ENCODE assay signal across 8 mouse cellular contexts in the genomic region with DNA sequence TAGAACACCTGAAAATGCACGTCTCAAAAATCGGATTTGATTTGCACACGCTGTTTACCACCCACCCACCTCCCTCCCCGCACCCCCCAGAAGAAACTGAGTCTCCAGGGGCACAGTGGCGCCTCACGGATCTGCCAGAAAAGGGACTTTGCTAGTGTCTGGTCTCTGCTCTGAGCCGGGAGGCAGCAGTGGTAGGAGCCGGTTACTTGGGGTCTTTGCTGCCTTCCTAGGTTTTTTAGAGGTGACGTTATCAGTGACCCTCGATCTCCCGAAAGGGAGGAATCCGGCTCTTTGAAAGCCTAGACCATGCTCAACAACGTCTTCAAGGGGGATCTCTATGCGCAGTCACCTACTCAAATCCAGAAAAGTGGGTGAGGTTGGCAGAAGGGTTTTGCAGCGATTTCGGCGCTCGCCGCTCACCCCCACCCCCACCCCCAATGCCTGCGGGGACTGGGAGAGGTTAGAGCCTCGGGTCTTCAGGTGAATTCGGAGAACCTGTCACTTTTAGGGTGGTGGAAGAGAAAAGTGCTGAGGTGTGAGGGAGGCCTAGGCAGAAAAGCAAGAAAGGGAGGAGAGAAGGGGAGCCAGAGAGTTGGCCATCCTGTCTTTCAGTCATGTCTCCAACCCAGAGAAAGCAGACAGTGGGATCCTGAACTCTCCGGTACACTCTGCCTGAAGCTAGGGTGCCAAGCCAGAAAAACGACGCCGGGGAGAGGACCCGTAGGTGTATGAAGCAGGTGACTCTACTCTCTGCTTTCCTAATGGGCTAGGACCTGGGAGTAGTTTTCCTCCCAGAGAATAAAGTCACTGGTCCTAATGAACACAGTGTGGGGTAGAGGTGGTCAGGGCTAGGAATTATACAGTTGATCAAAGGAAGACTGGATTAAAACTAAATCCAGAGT.
A peak's percentile ranks its signal among the peaks of the same experiment; 100 is the strongest.
DNase-seq lines count a peak whose midpoint lies in the region; ATAC-seq and TF ChIP-seq lines count a peak whose summit lies in the region.

No protein-coding gene starts in this region.

- peak overlapping the region; percentile 47 for H3K4me3 ChIP-seq in kidney, embryonic 14.5 days (ENCODE audit: low read length)
- H3K4me3 ChIP-seq in forebrain, postnatal 0 days (ENCODE audit: low read depth, low read length) = no peak overlapping the region
- no peak overlapping the region; the same call in 1 of the 2 replicates for H3K4me3 ChIP-seq in liver, postnatal 0 days (ENCODE audit: low read depth, low read length)

- ATAC-seq in kidney, embryonic 14.5 days (ENCODE audit: low FRiP score, low TSS enrichment) = no peak
- no peak for ATAC-seq in forebrain, postnatal 0 days
- no peak for ATAC-seq in liver, postnatal 0 days
- ATAC-seq in CD4-positive, CD25-positive, alpha-beta regulatory T cell, adult 4 months = no peak

- no peak for TF ChIP-seq CTCF in forebrain, postnatal 0 days (IDR thresholded peaks at IDR 0.05; ENCODE audit: low read depth)
- no peak for TF ChIP-seq CTCF in liver, postnatal 0 days (IDR thresholded peaks at IDR 0.05; ENCODE audit: low read depth)

- H3K9ac ChIP-seq in kidney, embryonic 14.5 days (ENCODE audit: low read depth, low read length) = peak overlapping the region; percentile 68; the same call in 1 of the 2 replicates
- no peak overlapping the region for H3K9ac ChIP-seq in forebrain, postnatal 0 days
- no peak overlapping the region for H3K9ac ChIP-seq in liver, postnatal 0 days (replicated peaks)

- H3K4me1 ChIP-seq in kidney, embryonic 14.5 days (ENCODE audit: control insufficient read depth, insufficient read depth, low read length) = peaks cover 15% of the 10 kb centered on the region; the same call in 1 of the 2 replicates
- H3K4me1 ChIP-seq in forebrain, postnatal 0 days (ENCODE audit: insufficient read depth) = 0 out of 2 replicates have a peak, but pooled peaks cover 10% of the 10 kb centered on the region
- peaks cover 20% of the 10 kb centered on the region for H3K4me1 ChIP-seq in liver, postnatal 0 days (ENCODE audit: insufficient read depth)

- 2% methylated on average over 27 of the region's 27 CpGs for WGBS in kidney, embryonic 14.5 days
- 3% methylated on average over 27 of the region's 27 CpGs for WGBS in forebrain, postnatal 0 days
- WGBS in liver, postnatal 0 days (ENCODE audit: insufficient replicate concordance) = 4% methylated on average over 27 of the region's 27 CpGs

- H3K36me3 ChIP-seq in kidney, embryonic 14.5 days (ENCODE audit: control insufficient read depth, insufficient read depth, low read length) = 0 out of 2 replicates have a peak, but pooled peaks cover under 1% of the 10 kb centered on the region
- H3K36me3 ChIP-seq in forebrain, postnatal 0 days (ENCODE audit: insufficient read depth) = no peaks in the 10 kb centered on the region
- no peaks in the 10 kb centered on the region for H3K36me3 ChIP-seq in liver, postnatal 0 days (replicated peaks; ENCODE audit: insufficient read depth, low read length)

- H3K4me2 ChIP-seq in kidney, embryonic 14.5 days (replicated peaks; ENCODE audit: low read depth, low read length) = peak overlapping the region; percentile 71
- no peak overlapping the region for H3K4me2 ChIP-seq in forebrain, postnatal 0 days (ENCODE audit: low read depth)
- H3K4me2 ChIP-seq in liver, postnatal 0 days (ENCODE audit: low read depth, low read length) = peak overlapping the region; percentile 42

- TF ChIP-seq EP300 in liver, postnatal 0 days (IDR thresholded peaks at IDR 0.05; ENCODE audit: low read depth) = no peak

- H3K9me3 ChIP-seq in kidney, embryonic 14.5 days (ENCODE audit: control insufficient read depth, low read length) = no peaks in the 10 kb centered on the region
- H3K9me3 ChIP-seq in forebrain, postnatal 0 days (ENCODE audit: low read length) = no peaks in the 10 kb centered on the region
- no peaks in the 10 kb centered on the region for H3K9me3 ChIP-seq in liver, postnatal 0 days (ENCODE audit: low read length)

- peak overlapping the region; percentile 81 for H3K27ac ChIP-seq in kidney, embryonic 14.5 days (ENCODE audit: low read depth, low read length)
- no peak overlapping the region for H3K27ac ChIP-seq in forebrain, postnatal 0 days (ENCODE audit: low read depth, low read length)
- H3K27ac ChIP-seq in liver, postnatal 0 days (ENCODE audit: low read depth) = no peak overlapping the region

- DNase-seq in kidney, adult 9 months = no peak
- peak; percentile 51 for DNase-seq in adrenal gland, postnatal 14 days
- DNase-seq in forebrain, postnatal 0 days = peak; percentile 40
- no peak for DNase-seq in liver, postnatal 0 days
- DNase-seq in frontal cortex, postnatal 25 days (ENCODE audit: low spot score in 2 of 2) = no peak
- DNase-seq in thymus, postnatal 14 days = no peak

- no peaks in the 10 kb centered on the region; the same call in 1 of the 2 replicates for H3K27me3 ChIP-seq in kidney, embryonic 14.5 days (ENCODE audit: control insufficient read depth, insufficient read depth, low read length)
- H3K27me3 ChIP-seq in forebrain, postnatal 0 days (ENCODE audit: insufficient read depth, low read length) = peaks cover 47% of the 10 kb centered on the region
- H3K27me3 ChIP-seq in liver, postnatal 0 days (ENCODE audit: insufficient read depth, low read length) = peaks cover 58% of the 10 kb centered on the region

Comparison
In these comparisons a context has a peak if more than half of its experiments do, and no peak if none do; other contexts are left out.
1. DNase-seq: peak in adrenal gland, postnatal 14 days (single experiment) and forebrain, postnatal 0 days (single experiment); none in kidney, adult 9 months (single experiment), liver, postnatal 0 days (single experiment), frontal cortex, postnatal 25 days (0 of 2) and thymus, postnatal 14 days (single experiment).